Mouse (Mus musculus) erythroblast, embryonic 14.5 days (primary cell): Measurements from ENCODE around the gene Rgs6.

Experiments used
- GATA1 ChIP-seq: IDR thresholded peaks from 2 replicates; pipeline ENCODE4 v1.6.1; 2012; ENCODE audit warnings: low read length, inconsistent platforms, mixed read lengths
- TAL1 ChIP-seq: IDR thresholded peaks from 3 replicates; pipeline ENCODE4 v1.6.1; 2012; ENCODE audit warnings: low read length, inconsistent platforms, mixed read lengths

GRCm38 (mm10) chr12:83077486-83077885, 489.4 kb downstream of the Rgs6 start:
- TF ChIP-seq GATA1 (no peak), TAL1 (no peak)
